ENCODE assay signal across 21 mouse cellular contexts in the genomic region with DNA sequence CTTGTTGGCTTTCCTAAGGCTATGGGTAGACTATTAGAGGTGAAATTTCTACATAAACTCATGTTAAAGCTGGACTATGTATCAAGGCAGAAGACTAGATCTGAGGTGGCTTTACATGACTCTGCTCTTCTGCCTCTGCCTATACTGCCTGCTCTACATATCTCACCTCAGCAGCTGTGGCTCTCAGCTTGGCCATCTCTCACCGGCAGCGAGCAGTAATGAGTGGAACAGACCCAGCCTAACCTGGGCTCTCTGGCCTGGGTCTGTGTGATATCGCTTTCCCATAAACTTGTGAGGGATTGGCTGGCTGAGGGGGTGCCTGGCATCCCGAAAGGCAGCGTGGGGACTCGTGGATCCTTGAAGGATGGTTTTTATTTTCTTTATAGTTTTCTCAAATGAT.
"Had no signal": no experiment of that assay in that cellular context is flagged by ENCODE, and none has a peak within 500 bp of the region (broad histone marks: within the 10 kb centered on the region; RNA-seq: fewer than 3 reads in every experiment).

No protein-coding gene starts in this region.

- H3K27ac ChIP-seq: liver, embryonic 13.5 days; liver, embryonic 15.5 days; midbrain, embryonic 10.5 days; midbrain, embryonic 12.5 days; neural tube, embryonic 13.5 days; neural tube, embryonic 15.5 days; stomach, embryonic 15.5 days; stomach, postnatal 0 days had no signal

- DNase-seq: liver, embryonic 13.5 days; liver, postnatal 0 days; lung, embryonic 14.5 days; lung, postnatal 10 days; lung, postnatal 4 days; midbrain, embryonic 14.5 days; retina, postnatal 1 day; right cerebral cortex, adult 18-20 months; right cerebral cortex, postnatal 25 days; thymus, adult 2 months; thymus, postnatal 25 days had no signal

- H3K4me3 ChIP-seq: liver, embryonic 13.5 days; liver, embryonic 15.5 days; megakaryocyte, embryonic 14.5 days; midbrain, embryonic 10.5 days; midbrain, embryonic 12.5 days; myocyte; neural tube, embryonic 13.5 days; neural tube, embryonic 15.5 days; stomach, embryonic 15.5 days had no signal

- ATAC-seq: liver, postnatal 0 days; midbrain, embryonic 16.5 days had no signal
